Mouse (Mus musculus) kidney, adult 2 months (tissue): ENCODE data around the gene Trim33.

Experiments used
- CTCF ChIP-seq: fragments of 200-500 bp; conservative IDR thresholded peaks from 2 replicates; pipeline ENCODE4 v1.5.1; 2011; ENCODE audit warnings: low read depth, mild to moderate bottlenecking, control low read depth, low read length, moderate library complexity, mixed read lengths; ENCODE audit not compliant: insufficient read depth, insufficient read length
- POLR2A ChIP-seq: fragments of 200-500 bp; IDR thresholded peaks from one replicate; pipeline ENCODE4 v1.6.1; 2011; ENCODE audit warnings: low read depth, low read length, control low read depth

DNA sequence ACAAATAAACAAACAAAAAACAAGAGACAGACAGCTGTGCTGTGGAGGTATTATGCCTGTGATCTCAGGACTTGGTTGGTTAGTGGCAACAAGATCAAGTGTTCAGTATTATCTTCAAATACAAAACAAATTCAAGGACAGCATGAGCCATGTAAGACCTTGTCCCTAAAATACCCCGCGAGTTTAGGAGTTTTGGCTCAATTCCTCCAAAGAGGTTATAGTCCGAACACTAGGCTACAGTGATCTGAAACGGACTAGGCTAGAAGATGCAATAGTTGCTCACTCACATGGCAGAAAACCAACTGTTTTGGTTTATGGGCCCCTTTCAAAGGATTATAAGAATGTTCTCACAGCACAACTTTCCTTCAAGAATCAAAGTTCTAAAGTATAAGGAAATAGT lies 9.7 kb downstream of the Trim33 start:
- TF ChIP-seq CTCF (no peak), POLR2A (no peak)
